Mouse (Mus musculus) heart, postnatal 0 days (tissue): ENCODE results near the gene Sorbs2.

Source experiments
- CTCF ChIP-seq: IDR thresholded peaks from 2 replicates; pipeline ENCODE4 v1.5.1; 2016; ENCODE audit warnings: antibody characterized with exemption, control low read depth, low read depth
- EP300 ChIP-seq: IDR thresholded peaks from 2 replicates; pipeline ENCODE4 v1.6.1; 2016; ENCODE audit warnings: antibody characterized with exemption, low read depth

DNA sequence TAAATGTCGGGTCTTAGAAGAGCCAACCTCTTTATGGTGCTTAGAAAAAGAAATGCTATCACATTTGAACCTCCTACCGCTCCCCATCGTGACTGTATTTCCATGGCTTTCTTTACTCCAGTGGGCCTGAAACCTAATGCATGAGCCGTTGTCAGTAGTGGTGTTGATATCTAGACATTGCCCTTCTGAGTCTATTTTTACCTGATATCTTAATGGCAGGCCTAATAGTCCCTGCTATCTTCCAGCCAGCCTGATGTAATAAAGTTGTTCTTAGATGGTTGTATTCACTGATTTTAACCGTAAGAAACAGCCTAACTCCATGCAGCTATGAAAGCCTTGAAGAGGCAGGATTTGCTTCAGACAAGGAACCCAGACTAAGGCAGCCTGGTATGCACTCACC lies 142.4 kb downstream of the Sorbs2 start:
- TF ChIP-seq CTCF (no peak), EP300 (peak; percentile 33; the same call in 1 of the 2 replicates)
